Mouse (Mus musculus) stomach, postnatal 0 days (tissue): Measurements from ENCODE around the gene Ttll8.

Source experiments
- CTCF ChIP-seq: IDR thresholded peaks from 2 replicates; pipeline ENCODE4 v1.5.1; 2016; ENCODE audit warnings: antibody characterized with exemption, low read depth, mild to moderate bottlenecking, moderate library complexity
- EP300 ChIP-seq: optimal IDR thresholded peaks from 2 replicates; pipeline ENCODE3; 2016; ENCODE audit warnings: antibody characterized with exemption

- no peak for TF ChIP-seq CTCF
- TF ChIP-seq EP300 = no peak
These were observed 28.4 kb upstream of the Ttll8 start, which contains the start of gene Mov10l1 for GRCm38 (mm10) chr15:88982534-88983079.
